Mouse (Mus musculus) T-helper 2 cell (primary cell): ENCODE data around the gene Slc16a2.

ENCODE experiments used
- in situ Hi-C: fragments of 300-600 bp; cut with MboI, MseI; formaldehyde crosslinking; loops from one replicate; pipeline ENCODE4 v1.15.1; 2025; ENCODE audit warnings: high pct_unique_total_duplicates

The Slc16a2 gene

DNA sequence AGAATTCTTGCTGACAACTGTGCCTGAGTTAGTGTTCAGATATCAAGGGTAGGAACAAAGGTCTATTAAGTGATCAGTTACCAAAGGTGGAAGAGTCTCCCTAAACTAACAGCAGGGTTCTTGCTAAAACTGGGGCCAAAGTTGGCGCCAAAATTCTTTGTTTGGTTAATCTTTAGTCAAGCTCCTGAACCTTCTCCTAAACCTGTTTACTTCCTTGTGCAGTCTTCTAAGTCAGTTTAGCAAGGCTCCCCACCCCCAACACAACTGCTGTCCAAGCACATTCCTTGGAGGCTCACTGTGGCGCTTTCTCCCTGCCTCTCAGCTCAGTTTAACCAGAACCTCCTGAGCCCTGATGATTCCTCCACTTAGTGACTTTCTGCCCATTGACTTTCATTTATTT lies 168.8 kb downstream of the Slc16a2 start:
- in situ Hi-C loops, result no loop called here

DNA sequence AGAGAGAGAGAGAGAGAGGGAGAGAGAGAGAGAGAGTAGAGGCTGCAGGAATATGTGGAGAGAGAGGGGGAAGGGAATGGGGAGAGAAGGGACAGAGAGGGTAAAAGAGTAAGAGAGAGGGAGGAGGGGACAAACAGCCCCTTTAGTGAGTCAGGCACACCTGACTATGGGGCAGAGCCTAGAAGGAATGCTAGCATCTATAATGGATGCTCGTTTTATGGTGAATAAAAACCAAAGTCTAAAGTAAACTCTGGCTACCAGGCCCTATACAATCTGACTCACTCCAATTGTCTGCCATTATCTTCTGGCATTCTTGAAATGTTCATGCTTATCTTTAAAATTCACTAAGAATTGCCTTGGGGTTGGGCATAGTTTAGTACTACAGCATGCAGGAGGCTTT lies 169.7 kb downstream of the Slc16a2 start:
- in situ Hi-C loops, result no loop called here
